Mouse (Mus musculus) lung, embryonic 15.5 days (tissue): ENCODE measurements at regions not wholly inside any gene's neighbourhood (a gene's known extent, or its start where the extent isn't known, plus 50 kb on each side); places are given as distances from the start of the nearest gene placed in this dataset.
A peak's percentile ranks its signal among the peaks of the same experiment; 100 is the strongest.
"Not testable (repeated sequence)": the region's sequence is repeated elsewhere in the genome, so short reads cannot be mapped to it uniquely, and the experiment has no call there.

Experiments used
- ATAC-seq: fragments of 200-750 bp; cut with Nextera tagmentation; 2 replicates; pipeline ENCODE4 v1.8.0; 2017; ENCODE audit warnings: moderate number of reproducible peaks, borderline replicate concordance; ENCODE audit not compliant: low FRiP score, low TSS enrichment; ENCODE audit errors: extremely low read depth
- H3K27ac ChIP-seq: fragments of 300-500 bp; sonication (generic); 2 replicates; pipeline ENCODE4 v1.5.1; 2015; ENCODE audit warnings: moderate library complexity, mild to moderate bottlenecking, inconsistent platforms
- H3K27me3 ChIP-seq: fragments of 300-500 bp; sonication (generic); 2 replicates; pipeline ENCODE4 v1.6.1; 2015; ENCODE audit warnings: inconsistent platforms
- H3K36me3 ChIP-seq: fragments of 300-500 bp; sonication (generic); 2 replicates; pipeline ENCODE4 v1.6.1; 2015; ENCODE audit warnings: inconsistent platforms
- H3K4me1 ChIP-seq: fragments of 300-500 bp; sonication (generic); 2 replicates; pipeline ENCODE4 v1.6.1; 2015; ENCODE audit warnings: inconsistent platforms
- H3K4me2 ChIP-seq: fragments of 300-500 bp; sonication (generic); 2 replicates; pipeline ENCODE4 v1.6.1; 2015; ENCODE audit warnings: inconsistent platforms, mild to moderate bottlenecking, moderate library complexity
- H3K4me3 ChIP-seq: fragments of 300-500 bp; sonication (generic); 2 replicates; pipeline ENCODE4 v1.5.1; 2015; ENCODE audit warnings: mild to moderate bottlenecking, inconsistent platforms
- H3K9ac ChIP-seq: fragments of 300-500 bp; sonication (generic); 2 replicates; pipeline ENCODE4 v1.6.1; 2015; ENCODE audit warnings: inconsistent platforms
- H3K9me3 ChIP-seq: fragments of 300-500 bp; sonication (generic); 2 replicates; pipeline ENCODE4 v1.6.1; 2016; ENCODE audit warnings: inconsistent platforms
- WGBS: fragments of 180-500 bp; shearing (Covaris S2); methylation state at CpG from one replicate; pipeline ENCODE4 v1.1.7; 2015; 5-methylcytosine and 5-hydroxymethylcytosine counted together

DNA sequence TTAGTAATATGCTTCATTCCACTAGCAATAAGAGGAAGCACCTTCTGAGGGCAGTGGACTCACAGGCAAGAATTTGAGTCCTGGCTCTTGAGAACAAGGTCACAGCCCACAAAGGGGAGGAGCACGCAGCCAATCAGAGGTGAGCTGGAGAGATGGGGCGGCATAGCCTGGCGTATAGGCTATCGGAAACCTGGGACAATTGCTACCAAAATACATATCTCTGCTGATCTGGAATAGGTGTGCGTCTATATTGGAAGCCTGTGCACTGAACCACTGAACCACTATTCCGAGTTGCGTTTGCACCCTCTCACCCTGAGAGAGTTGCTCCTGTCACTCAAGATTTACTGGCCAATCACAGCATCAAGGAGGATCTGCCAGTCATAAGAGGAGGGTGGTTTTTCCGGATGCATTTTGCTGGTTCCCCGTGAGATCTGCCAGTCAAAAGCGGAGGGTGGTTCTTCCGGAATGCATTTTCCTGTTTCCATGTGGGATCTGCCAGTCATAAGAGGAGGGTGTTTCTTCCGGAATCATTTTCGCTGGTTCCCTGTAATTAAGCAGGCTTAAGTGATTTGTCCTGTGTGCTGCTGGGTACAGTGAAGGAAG is 80.1 kb upstream of the Riok2 start:
- Histone ChIP-seq H3K4me3 (peak overlapping the region; percentile 55), H3K9ac (peak overlapping the region; percentile 19; the same call in 1 of the 2 replicates), H3K4me2 (peak overlapping the region; percentile 46), H3K27ac (peak overlapping the region; percentile 71)
- H3K4me1 ChIP-seq, H3K9me3 ChIP-seq, H3K36me3 ChIP-seq, H3K27me3 ChIP-seq: not testable (repeated sequence)
- under 1% methylated on average over 13 of the region's 13 CpGs for WGBS
- ATAC-seq, result peak; percentile 96

GRCm38 (mm10) chr17:17295037-17295436 is 79.1 kb upstream of the Riok2 start:
- not testable (repeated sequence) for H3K36me3 ChIP-seq, H3K9me3 ChIP-seq, H3K4me1 ChIP-seq, H3K27me3 ChIP-seq, ATAC-seq, H3K27ac ChIP-seq, H3K9ac ChIP-seq
- Histone ChIP-seq H3K4me2 (peak overlapping the region; percentile 46), H3K4me3 (peak overlapping the region; percentile 55)
- WGBS, result 0% methylated on average over 1 of the region's 1 CpGs

GRCm38 (mm10) chr17:17303496-17303895 is 70.6 kb upstream of the Riok2 start:
- not testable (repeated sequence) for H3K4me1 ChIP-seq, H3K27ac ChIP-seq, H3K9ac ChIP-seq, H3K4me3 ChIP-seq, H3K4me2 ChIP-seq, ATAC-seq, H3K36me3 ChIP-seq, H3K27me3 ChIP-seq, H3K9me3 ChIP-seq
- 93% methylated on average over 10 of the region's 10 CpGs for WGBS
